Mouse (Mus musculus) central nervous system, embryonic 18 days (tissue): ENCODE measurements around the gene Acad11. TPM values are rescaled to one million over a fixed set of nuclear protein-coding genes. Genes with fewer than 3 reads are reported as not detected.

ENCODE experiments used
- polyA plus RNA-seq: library from polyadenylated mRNA; depleted of rRNA; stranded (reverse); fragments of >200 nt; gene quantifications from 2 replicates; pipeline ENCODE4 v1.2.3, GENCODE M21; 2012; rRNA removed

Gene Acad11
- 7.9 and 9.1 TPM in 2 replicates for polyA plus RNA-seq

DNA sequence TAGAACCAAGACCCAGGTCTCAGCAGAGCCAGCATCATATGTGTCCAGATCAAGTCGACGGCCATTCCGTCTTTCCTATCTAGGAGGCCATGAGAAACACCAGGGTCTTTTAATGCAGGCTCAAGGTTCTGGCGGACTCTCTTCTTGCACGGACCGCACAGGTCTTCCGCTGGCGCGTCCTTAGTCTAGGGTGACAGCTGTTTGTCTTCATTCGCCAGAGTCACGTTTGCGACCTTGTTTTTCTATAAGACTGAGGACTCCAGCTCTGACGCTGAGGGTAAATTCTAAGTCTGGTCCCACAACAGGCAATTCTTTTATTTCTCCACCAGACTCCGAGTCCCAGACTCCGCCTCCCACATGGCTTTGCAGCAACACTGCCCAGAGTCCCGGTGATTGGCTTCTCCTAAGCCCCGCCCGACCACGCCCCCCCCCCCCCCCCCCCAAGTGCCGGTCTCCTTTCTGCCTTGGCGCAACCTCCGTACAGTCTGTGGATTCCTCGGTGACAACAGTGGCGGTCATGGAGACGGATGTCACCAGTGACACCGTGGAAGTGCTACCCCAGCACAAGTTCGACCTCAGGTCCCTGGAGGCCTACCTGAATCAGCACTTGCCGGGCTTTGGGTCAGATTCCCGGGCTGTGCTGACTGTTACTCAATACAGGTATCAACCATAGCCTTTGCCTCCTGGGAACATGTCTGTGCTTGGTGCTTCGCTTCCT lies at the start of gene Acad11:
Acad11 (plus strand) TSS at position 134 of the 718 bp plus-strand sequence.

DNA sequence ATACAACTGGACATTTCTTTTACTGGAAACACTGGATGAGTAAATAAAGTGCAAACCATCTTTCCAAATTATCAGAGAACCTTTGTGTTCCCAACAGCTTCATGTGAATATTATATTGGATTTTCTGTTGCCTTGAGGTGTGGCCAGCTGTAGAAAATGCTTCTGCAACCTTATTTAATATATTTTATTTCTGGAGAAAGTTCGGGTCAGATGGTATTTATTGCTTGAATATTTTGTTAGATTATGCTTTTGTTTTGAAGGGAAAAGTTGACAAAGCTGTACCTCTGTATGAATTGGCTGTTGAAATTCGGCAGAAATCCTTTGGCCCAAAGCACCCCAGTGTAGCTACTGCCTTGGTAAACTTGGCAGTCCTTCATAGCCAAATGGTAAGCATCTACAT lies 22.8 kb upstream of the Acad11 start, which contains the start of gene Gm28305:
Gm28305 (plus strand) TSS at position 301 of the 400 bp plus-strand sequence.

DNA sequence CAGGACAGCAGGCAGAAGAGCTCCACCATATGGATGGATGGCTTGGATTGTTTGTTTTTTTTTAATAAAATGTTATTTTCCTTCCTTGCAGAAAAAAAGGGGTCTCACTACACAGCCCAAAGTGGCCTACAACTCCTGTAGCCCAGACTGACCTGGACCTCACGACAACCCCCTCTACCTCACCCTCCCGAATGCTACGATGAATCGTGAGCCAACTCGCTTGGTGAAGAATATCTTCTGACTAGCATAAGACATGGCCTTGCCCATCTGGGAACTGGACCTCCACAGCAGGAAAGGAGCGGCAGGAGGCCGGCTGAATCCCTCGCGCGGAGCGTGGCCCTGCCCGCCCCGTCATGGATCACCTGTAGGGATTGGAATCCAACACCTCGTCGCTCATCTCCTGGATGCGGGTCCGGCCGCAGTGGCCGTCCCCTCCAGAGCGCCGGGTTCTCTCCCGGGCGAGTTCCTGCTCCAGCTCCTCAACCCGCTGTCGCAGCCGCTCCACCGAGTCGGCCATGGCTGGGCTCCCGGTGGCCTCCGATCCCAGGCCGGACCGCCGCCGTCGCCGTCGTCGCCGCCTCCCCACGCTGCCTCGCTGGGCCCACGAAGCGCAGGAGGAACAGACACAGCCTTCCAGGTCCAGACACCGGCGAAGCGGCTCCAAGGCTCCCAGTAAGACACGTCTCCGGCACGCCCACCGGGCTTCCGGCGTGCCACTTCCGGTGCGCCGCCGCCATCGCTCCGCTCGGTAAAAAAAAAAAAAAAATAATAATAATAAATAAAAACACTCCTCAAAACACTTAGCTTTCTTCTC lies 540 bp upstream of the Acad11 start, which contains the start of gene Uba5:
Uba5 (minus strand) TSS at position 705 of the 814 bp plus-strand sequence.

DNA sequence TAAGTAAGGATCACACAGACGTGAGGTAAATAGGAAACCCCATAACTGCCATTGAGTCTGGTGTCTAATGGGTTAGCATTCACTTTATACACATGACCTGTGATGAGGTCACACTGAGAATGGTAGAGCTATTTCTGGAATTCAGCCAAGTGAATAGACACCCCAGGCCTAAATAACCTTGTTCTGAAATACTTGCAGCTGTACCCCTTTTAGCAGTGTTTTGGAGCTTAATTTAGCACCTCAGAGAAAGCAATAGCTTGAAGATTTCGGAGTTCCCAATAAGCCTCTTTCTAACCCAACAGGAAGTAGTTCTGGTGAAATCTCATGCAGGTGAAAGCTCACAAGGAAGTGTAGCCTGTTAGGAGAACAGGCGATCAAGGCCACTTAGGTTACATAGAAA lies 63.7 kb downstream of the Acad11 start, which contains the start of gene Ackr4:
Ackr4 (minus strand) TSS at position 101 of the 400 bp plus-strand sequence.

Other genes with a start within 250 kb of the Acad11 start
- gene Nphp3, start 60.8 kb upstream of the Acad11 start, polyA plus RNA-seq: 10.4 and 13.0 TPM in 2 replicates
- gene Gm28305, start 22.7 kb upstream of the Acad11 start, polyA plus RNA-seq: not detected in 2 replicates
- 77.2 and 83.7 TPM in 2 replicates for gene Uba5, start 243 bp upstream of the Acad11 start, polyA plus RNA-seq
- 0.86 and 1.1 TPM in 2 replicates for gene Ackr4, start 63.6 kb downstream of the Acad11 start, polyA plus RNA-seq
- 95.5 and 96.3 TPM in 2 replicates for gene Dnajc13, start 199.6 kb downstream of the Acad11 start, polyA plus RNA-seq